Mouse (Mus musculus) liver, embryonic 14.5 days (tissue): ENCODE measurements around the gene Tmem120b. TPM values are rescaled to one million over a fixed set of nuclear protein-coding genes. Genes with fewer than 3 reads are reported as not detected.

ENCODE experiments used
- ATAC-seq: fragments of 200-750 bp; cut with Nextera tagmentation; 2 replicates; pipeline ENCODE4 v1.8.0; 2017; ENCODE audit warnings: moderate number of reproducible peaks, mild to moderate bottlenecking, moderate library complexity; ENCODE audit not compliant: insufficient read depth
- DNase-seq, 3 experiments: peaks; one replicate each; pipeline ENCODE4 v3.0.0-alpha.2; 2012 to 2013; ENCODE audit warnings: low read depth in 3 of 3, low spot score in 3 of 3
- H3K27ac ChIP-seq: fragments of 300-500 bp; sonication (generic); 2 replicates; pipeline ENCODE4 v1.5.1; 2014; ENCODE audit warnings: moderate library complexity, mild to moderate bottlenecking, control low read depth, inconsistent platforms
- H3K27me3 ChIP-seq: fragments of 300-500 bp; sonication (generic); 2 replicates; pipeline ENCODE4 v1.6.1; 2014; ENCODE audit warnings: mild to moderate bottlenecking, low read length, moderate library complexity; ENCODE audit not compliant: control insufficient read depth, insufficient read depth
- H3K36me3 ChIP-seq: fragments of 300-500 bp; sonication (generic); replicated peaks from 2 replicates; pipeline ENCODE4 v1.6.1; 2014; ENCODE audit warnings: low read depth; ENCODE audit not compliant: control insufficient read depth, insufficient read depth
- H3K4me1 ChIP-seq, 2 experiments: fragments of 200-500 bp in 1 of 2; fragments of 300-500 bp in 1 of 2; sonication (generic) in 1 of 2; replicated peaks; 2 replicates each; pipeline ENCODE4 v1.6.1; 2012 to 2014; ENCODE audit warnings: antibody characterized with exemption in 1 of 2, inconsistent platforms in 1 of 2, low read length in 1 of 2; ENCODE audit not compliant: control insufficient read depth in 2 of 2, insufficient read depth in 2 of 2
- H3K4me2 ChIP-seq: fragments of 300-500 bp; sonication (generic); 2 replicates; pipeline ENCODE4 v1.6.1; 2014; ENCODE audit warnings: low read depth, mild to moderate bottlenecking, control low read depth, moderate library complexity
- H3K4me3 ChIP-seq, 2 experiments: fragments of 200-500 bp in 1 of 2; fragments of 300-500 bp in 1 of 2; sonication (generic) in 1 of 2; 2 replicates each; pipeline ENCODE4 v1.5.1; 2012 to 2014; ENCODE audit warnings: low read depth in 2 of 2, low read length in 2 of 2, mild to moderate bottlenecking in 2 of 2, control low read depth in 1 of 2, inconsistent platforms in 1 of 2, moderate library complexity in 1 of 2; ENCODE audit not compliant: insufficient read depth in 1 of 2
- H3K9ac ChIP-seq: fragments of 300-500 bp; sonication (generic); replicated peaks from 2 replicates; pipeline ENCODE4 v1.6.1; 2014; ENCODE audit warnings: mild to moderate bottlenecking, control low read depth, moderate library complexity
- H3K9me3 ChIP-seq: fragments of 300-500 bp; sonication (generic); 2 replicates; pipeline ENCODE4 v1.6.1; 2016; ENCODE audit warnings: low read length, mixed read lengths; ENCODE audit not compliant: control insufficient read depth
- CTCF ChIP-seq: IDR thresholded peaks from 2 replicates; pipeline ENCODE4 v1.5.1; 2016; ENCODE audit warnings: antibody characterized with exemption, low read depth, control low read depth
- EP300 ChIP-seq: IDR thresholded peaks from 2 replicates; pipeline ENCODE4 v1.6.1; 2016; ENCODE audit warnings: antibody characterized with exemption, low read depth
- WGBS: fragments of 180-500 bp; shearing (Covaris S2); extraction: QIAGEN DNeasy Blood & Tissue Kit; methylation state at CpG from one replicate; pipeline ENCODE4 v1.1.7; 2014; ENCODE audit not compliant: insufficient replicate concordance; 5-methylcytosine and 5-hydroxymethylcytosine counted together
- polyA plus RNA-seq, 2 experiments: library from polyadenylated mRNA; depleted of rRNA in 1 of 2; stranded (reverse) in 1 of 2; unstranded in 1 of 2; fragments of >200 nt; fragmentation: Nextera tagmentation in 1 of 2; extraction: Ambion mirVana in 1 of 2; gene quantifications; 2 replicates each; pipeline versions ENCODE4 v1.2.1 to v1.2.3; 2012 to 2014

Gene Tmem120b
- polyA plus RNA-seq, 2 experiments, result 18.1 to 19.0 TPM

- Histone ChIP-seq H3K27me3 (no peaks in the 10 kb centered on the region), H3K27ac (peak overlapping the region; percentile 56), H3K9me3 (no peaks in the 10 kb centered on the region), H3K4me3 (peak overlapping the region; percentile 55 to 71), H3K4me1 (peaks cover 18 to 31% of the 10 kb centered on the region in 2 experiments), H3K36me3 (peaks cover 71% of the 10 kb centered on the region), H3K9ac (peak overlapping the region; percentile 59), H3K4me2 (peak overlapping the region; percentile 88)
- ATAC-seq (peak; percentile 83), DNase-seq (peak; percentile 72 to 82 (median 73))
- 6% methylated on average over 19 of the region's 19 CpGs for WGBS
- TF ChIP-seq CTCF (peak; percentile 97), EP300 (peak; percentile 62)
Observed at GRCm38 (mm10) chr5:123149451-123150400, 81.5 kb downstream of the Tmem120b start.

- Histone ChIP-seq H3K4me2 (peak overlapping the region; percentile 88), H3K4me3 (peak overlapping the region; percentile 55 to 71; a peak in 3 of 4 replicates), H3K9me3 (no peaks in the 10 kb centered on the region), H3K36me3 (peaks cover 69% of the 10 kb centered on the region), H3K27me3 (no peaks in the 10 kb centered on the region), H3K4me1 (peaks cover 15 to 24% of the 10 kb centered on the region in 2 experiments), H3K9ac (peak overlapping the region; percentile 59), H3K27ac (peak overlapping the region; percentile 56)
- ATAC-seq (no peak), DNase-seq (no peak)
- TF ChIP-seq EP300 (no peak), CTCF (no peak)
- 22% methylated on average over 7 of the region's 7 CpGs for WGBS
Observed at GRCm38 (mm10) chr5:123150641-123151040, 82.4 kb downstream of the Tmem120b start.

GRCm38 (mm10) chr5:123151077-123151476 is 82.9 kb downstream of the Tmem120b start:
- peak overlapping the region; percentile 56 for H3K27ac ChIP-seq
- peak overlapping the region; percentile 55 to 71; a peak in 3 of 4 replicates for H3K4me3 ChIP-seq
- no peak for DNase-seq
- H3K36me3 ChIP-seq, result peaks cover 69% of the 10 kb centered on the region
- no peak for ATAC-seq
- H3K27me3 ChIP-seq, result no peaks in the 10 kb centered on the region
- H3K9me3 ChIP-seq, result no peaks in the 10 kb centered on the region
- TF ChIP-seq EP300 (no peak), CTCF (no peak)
- H3K4me2 ChIP-seq, result peak overlapping the region; percentile 88
- 35% methylated on average over 7 of the region's 7 CpGs for WGBS
- H3K4me1 ChIP-seq, result peaks cover 15 to 21% of the 10 kb centered on the region in 2 experiments
- H3K9ac ChIP-seq, result peak overlapping the region; percentile 59

GRCm38 (mm10) chr5:123151707-123152362 is 83.6 kb downstream of the Tmem120b start:
- Histone ChIP-seq H3K9ac (no peak overlapping the region), H3K27ac (no peak overlapping the region), H3K36me3 (peaks cover 65% of the 10 kb centered on the region), H3K4me2 (no peak overlapping the region), H3K27me3 (no peaks in the 10 kb centered on the region), H3K9me3 (no peaks in the 10 kb centered on the region), H3K4me3 (no peak overlapping the region), H3K4me1 (peaks cover 15 to 21% of the 10 kb centered on the region in 2 experiments)
- 87% methylated on average over 19 of the region's 19 CpGs for WGBS
- no peak for ATAC-seq
- no peak for TF ChIP-seq EP300
- no peak for TF ChIP-seq CTCF
- no peak for DNase-seq

- DNase-seq (no peak), ATAC-seq (no peak)
- Histone ChIP-seq H3K9me3 (no peaks in the 10 kb centered on the region), H3K4me1 (peaks cover 15 to 21% of the 10 kb centered on the region in 2 experiments), H3K4me3 (no peak overlapping the region), H3K36me3 (peaks cover 63% of the 10 kb centered on the region), H3K27ac (no peak overlapping the region), H3K9ac (no peak overlapping the region), H3K4me2 (no peak overlapping the region), H3K27me3 (no peaks in the 10 kb centered on the region)
- WGBS, result 61% methylated on average over 1 of the region's 1 CpGs
- TF ChIP-seq CTCF (no peak), EP300 (no peak)
Observed at GRCm38 (mm10) chr5:123152901-123153300, 84.7 kb downstream of the Tmem120b start.
